Mouse (Mus musculus) midbrain, embryonic 11.5 days (tissue): Measurements from ENCODE around the gene Lclat1. TPM values are rescaled to one million over a fixed set of nuclear protein-coding genes. Genes with fewer than 3 reads are reported as not detected.

Source experiments
- ATAC-seq: fragments of 200-750 bp; cut with Nextera tagmentation; 2 replicates; pipeline ENCODE4 v1.8.0; 2017; ENCODE audit warnings: moderate TSS enrichment, moderate library complexity; ENCODE audit not compliant: low FRiP score
- DNase-seq: peaks from one replicate; pipeline ENCODE4 v3.0.0; 2015; ENCODE audit warnings: low spot score; ENCODE audit errors: missing footprints
- H3K27ac ChIP-seq: fragments of 300-500 bp; sonication (generic); 2 replicates; pipeline ENCODE4 v1.5.1; 2014; ENCODE audit warnings: low read depth, low read length
- H3K27me3 ChIP-seq: fragments of 300-500 bp; sonication (generic); 2 replicates; pipeline ENCODE4 v1.6.1; 2014; ENCODE audit warnings: mild to moderate bottlenecking, low read length, moderate library complexity, mixed read lengths; ENCODE audit not compliant: control insufficient read depth, insufficient read depth
- H3K36me3 ChIP-seq: fragments of 300-500 bp; sonication (generic); 2 replicates; pipeline ENCODE4 v1.6.1; 2014; ENCODE audit warnings: mild to moderate bottlenecking, low read length, moderate library complexity, mixed read lengths; ENCODE audit not compliant: control insufficient read depth, insufficient read depth
- H3K4me1 ChIP-seq: fragments of 300-500 bp; sonication (generic); 2 replicates; pipeline ENCODE4 v1.6.1; 2014; ENCODE audit warnings: low read length; ENCODE audit not compliant: control insufficient read depth, insufficient read depth
- H3K4me2 ChIP-seq: fragments of 300-500 bp; sonication (generic); 2 replicates; pipeline ENCODE4 v1.6.1; 2014; ENCODE audit warnings: mild to moderate bottlenecking, moderate library complexity
- H3K4me3 ChIP-seq: fragments of 300-500 bp; sonication (generic); 2 replicates; pipeline ENCODE4 v1.5.1; 2014; ENCODE audit warnings: low read depth, low read length
- H3K9ac ChIP-seq: fragments of 300-500 bp; sonication (generic); 2 replicates; pipeline ENCODE4 v1.6.1; 2014; ENCODE audit warnings: low read length
- H3K9me3 ChIP-seq: fragments of 300-500 bp; sonication (generic); 2 replicates; pipeline ENCODE4 v1.6.1; 2016; ENCODE audit warnings: low read length; ENCODE audit not compliant: control insufficient read depth
- WGBS: fragments of 180-500 bp; shearing (Covaris S2); extraction: QIAGEN DNeasy Blood & Tissue Kit; methylation state at CpG from one replicate; pipeline ENCODE4 v1.1.7; 2014; 5-methylcytosine and 5-hydroxymethylcytosine counted together
- polyA plus RNA-seq: library from polyadenylated mRNA; unstranded; fragments of >200 nt; fragmentation: Nextera tagmentation; extraction: Ambion mirVana; gene quantifications from 2 replicates; pipeline ENCODE4 v1.2.1, GENCODE M21; 2014

The Lclat1 gene
- polyA plus RNA-seq, 1 experiment from 2014 or later, result 14.3 TPM

- 94% methylated on average over 6 of the region's 6 CpGs for WGBS
- H3K9ac ChIP-seq, result no peak overlapping the region
- H3K27ac ChIP-seq, result no peak overlapping the region
- no peak overlapping the region for H3K4me3 ChIP-seq
- no peaks in the 10 kb centered on the region for H3K27me3 ChIP-seq
- no peak for ATAC-seq
- no peak for DNase-seq
- no peaks in the 10 kb centered on the region for H3K9me3 ChIP-seq
- no peak overlapping the region for H3K4me2 ChIP-seq
- H3K36me3 ChIP-seq, result no peaks in the 10 kb centered on the region
- no peaks in the 10 kb centered on the region for H3K4me1 ChIP-seq
These were observed 11.4 kb downstream of the Lclat1 start for GRCm38 (mm10) chr17:73119150-73119549.

GRCm38 (mm10) chr17:73120545-73120944, 12.8 kb downstream of the Lclat1 start:
- H3K9ac ChIP-seq, result no peak overlapping the region
- no peak for DNase-seq
- WGBS, result 86% methylated on average over 5 of the region's 5 CpGs

DNA sequence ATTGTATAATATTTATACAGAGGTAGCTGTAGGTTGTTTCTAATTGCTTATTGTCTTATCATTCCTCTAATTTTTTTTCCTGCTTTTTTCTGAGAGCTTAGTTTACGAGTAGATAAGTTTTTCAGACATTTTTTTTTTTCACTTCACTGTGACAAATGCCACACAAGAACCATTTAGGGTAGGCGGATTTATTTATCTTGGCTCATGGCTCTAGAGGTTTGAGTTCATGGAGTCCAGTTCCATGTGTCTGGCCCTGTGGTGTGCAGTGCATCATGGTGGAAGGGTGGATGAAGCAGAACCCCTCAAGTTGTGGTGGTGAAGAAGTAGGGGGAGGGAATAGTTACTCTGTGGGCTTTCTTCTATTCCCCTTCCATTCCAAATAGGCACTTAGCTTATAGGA, 13.9 kb downstream of the Lclat1 start:
- Histone ChIP-seq H3K36me3 (no peaks in the 10 kb centered on the region), H3K9ac (no peak overlapping the region), H3K27me3 (no peaks in the 10 kb centered on the region), H3K27ac (no peak overlapping the region), H3K4me1 (no peaks in the 10 kb centered on the region), H3K4me3 (no peak overlapping the region), H3K9me3 (no peaks in the 10 kb centered on the region), H3K4me2 (no peak overlapping the region)
- 87% methylated on average over 2 of the region's 2 CpGs for whole genome bisulfite sequencing
- no peak for ATAC-seq
- no peak for DNase-seq

More at GRCm38 (mm10) chr17:73120545-73120944, 12.8 kb downstream of the Lclat1 start:
- Histone ChIP-seq H3K4me3 (no peak overlapping the region), H3K4me1 (no peaks in the 10 kb centered on the region), H3K36me3 (no peaks in the 10 kb centered on the region), H3K27ac (no peak overlapping the region), H3K9me3 (no peaks in the 10 kb centered on the region), H3K27me3 (no peaks in the 10 kb centered on the region), H3K4me2 (no peak overlapping the region)
- no peak for ATAC-seq

DNA sequence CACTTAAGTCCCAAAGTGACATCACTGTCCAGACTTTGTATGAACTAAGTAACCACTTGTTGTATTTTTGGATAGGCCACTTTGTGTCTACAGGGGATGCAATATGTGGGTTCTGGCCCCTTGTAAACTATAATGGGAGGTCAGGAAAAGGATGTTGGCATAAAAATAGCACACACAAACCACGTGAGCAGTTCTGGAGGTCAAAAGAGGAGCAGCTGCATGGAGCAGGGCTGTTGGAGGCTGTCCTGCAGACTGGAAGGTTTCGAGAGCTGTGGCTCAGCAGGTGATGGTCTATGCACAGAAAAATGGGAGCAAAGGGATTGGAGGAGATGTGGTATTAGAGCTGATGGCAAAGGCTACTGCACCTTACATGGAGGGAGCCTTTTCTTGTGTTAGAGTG, 18.6 kb downstream of the Lclat1 start:
- Histone ChIP-seq H3K4me1 (no peaks in the 10 kb centered on the region), H3K9me3 (no peaks in the 10 kb centered on the region), H3K36me3 (no peaks in the 10 kb centered on the region), H3K9ac (no peak overlapping the region), H3K4me2 (no peak overlapping the region), H3K27me3 (no peaks in the 10 kb centered on the region), H3K4me3 (no peak overlapping the region), H3K27ac (no peak overlapping the region)
- ATAC-seq (no peak), DNase-seq (no peak)
- WGBS, result 85% methylated on average over 2 of the region's 2 CpGs

DNA sequence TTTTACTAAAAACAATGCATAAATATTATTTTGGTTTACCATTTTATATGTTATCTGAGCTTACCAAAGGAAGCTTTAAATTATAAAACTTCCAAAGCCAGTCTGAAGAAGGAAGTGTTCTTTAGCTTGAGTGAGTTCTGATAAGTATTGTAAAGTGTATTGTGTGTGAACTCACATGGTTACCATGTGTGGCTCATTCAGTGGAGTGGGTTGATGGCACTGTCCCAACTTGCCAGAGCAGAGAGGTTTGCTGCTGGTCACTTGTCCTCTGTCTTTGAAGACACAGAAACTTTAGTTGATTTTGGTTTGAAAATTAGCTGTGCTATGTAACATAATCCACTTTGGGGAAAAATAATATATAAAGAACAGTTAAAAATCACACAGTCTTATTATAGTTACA, 19.1 kb downstream of the Lclat1 start:
- DNase-seq (no peak), ATAC-seq (no peak)
- Histone ChIP-seq H3K4me1 (no peaks in the 10 kb centered on the region), H3K9me3 (no peaks in the 10 kb centered on the region), H3K27me3 (no peaks in the 10 kb centered on the region), H3K36me3 (no peaks in the 10 kb centered on the region), H3K4me2 (no peak overlapping the region), H3K27ac (no peak overlapping the region), H3K4me3 (no peak overlapping the region), H3K9ac (no peak overlapping the region)

DNA sequence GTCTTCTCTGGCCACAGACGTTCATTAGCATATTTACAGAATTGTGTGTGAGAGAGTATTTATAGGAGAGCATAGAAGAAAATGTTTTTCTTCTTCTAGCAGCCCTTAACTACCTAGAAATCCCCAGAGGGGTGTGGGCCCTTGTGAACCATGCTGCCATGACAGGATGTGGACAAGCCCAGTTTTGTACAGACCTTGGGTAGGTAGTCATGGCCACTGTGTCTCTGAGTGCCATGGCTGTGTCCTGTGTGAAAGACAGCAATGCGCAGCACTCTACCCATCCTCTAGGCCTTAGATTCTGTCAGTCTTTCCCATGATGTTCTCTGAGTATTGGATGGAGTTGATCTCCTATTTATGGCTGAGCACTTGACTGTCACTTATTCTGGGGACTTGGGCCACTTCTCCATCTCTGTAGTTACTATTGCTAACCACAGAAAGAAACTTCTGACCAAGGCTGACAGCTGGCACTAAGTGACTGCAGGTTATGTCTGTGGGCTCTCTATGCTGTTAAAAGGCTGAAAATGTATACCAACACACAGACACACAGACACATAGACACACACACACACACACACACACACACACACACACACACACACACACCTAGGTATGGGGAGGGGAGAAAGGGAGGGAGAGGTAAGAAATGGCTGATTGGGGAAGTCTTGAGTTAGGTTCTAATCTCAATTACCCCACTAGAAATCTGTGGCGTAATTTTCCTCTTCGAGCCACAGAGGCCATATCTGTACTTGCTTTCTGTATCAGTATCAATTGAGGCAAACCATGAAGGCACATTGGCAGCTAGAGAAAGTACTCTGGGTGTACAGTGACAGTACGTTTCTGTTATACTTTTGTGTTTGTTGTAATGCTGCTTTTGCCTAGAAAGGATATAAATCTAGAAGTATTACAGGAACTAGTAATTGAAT, 29.0 kb downstream of the Lclat1 start:
- ATAC-seq, result no peak
- Histone ChIP-seq H3K36me3 (no peaks in the 10 kb centered on the region), H3K27ac (no peak overlapping the region), H3K27me3 (no peaks in the 10 kb centered on the region), H3K9ac (no peak overlapping the region), H3K4me3 (no peak overlapping the region), H3K9me3 (no peaks in the 10 kb centered on the region), H3K4me1 (no peaks in the 10 kb centered on the region), H3K4me2 (no peak overlapping the region)
- DNase-seq, result no peak
- 92% methylated on average over 5 of the region's 5 CpGs for WGBS

GRCm38 (mm10) chr17:73138217-73138616, 30.4 kb downstream of the Lclat1 start:
- no peaks in the 10 kb centered on the region for H3K27me3 ChIP-seq
- no peak for ATAC-seq
- no peak overlapping the region for H3K4me2 ChIP-seq
- H3K36me3 ChIP-seq, result no peaks in the 10 kb centered on the region
- WGBS, result 93% methylated on average over 3 of the region's 3 CpGs
- no peaks in the 10 kb centered on the region for H3K9me3 ChIP-seq
- no peak overlapping the region for H3K27ac ChIP-seq
- H3K4me1 ChIP-seq, result no peaks in the 10 kb centered on the region
- no peak overlapping the region for H3K4me3 ChIP-seq
- no peak overlapping the region for H3K9ac ChIP-seq
- DNase-seq, result no peak

DNA sequence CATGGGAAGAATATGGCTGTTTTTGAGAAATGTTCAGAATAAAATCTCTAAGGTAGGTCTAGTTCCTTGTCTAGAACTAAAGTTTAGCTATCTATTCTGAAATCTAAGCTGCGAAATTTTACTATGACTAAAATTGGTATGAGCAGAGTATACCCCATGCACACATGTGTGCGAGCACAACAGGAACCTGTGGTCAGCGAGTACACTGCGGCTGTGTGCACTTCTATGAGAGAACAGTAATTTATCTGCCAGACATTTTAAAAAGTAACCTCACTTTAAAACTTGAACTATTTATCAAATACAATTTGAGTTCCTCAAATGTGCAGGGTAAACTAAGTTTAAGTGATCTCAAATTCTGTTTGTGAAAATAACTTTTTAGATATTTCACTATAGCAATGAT, 34.2 kb downstream of the Lclat1 start:
- no peak overlapping the region for H3K9ac ChIP-seq
- no peak for ATAC-seq
- no peak overlapping the region for H3K4me2 ChIP-seq
- H3K4me1 ChIP-seq, result no peaks in the 10 kb centered on the region
- H3K27me3 ChIP-seq, result no peaks in the 10 kb centered on the region
- no peak overlapping the region for H3K27ac ChIP-seq
- no peak overlapping the region for H3K4me3 ChIP-seq
- no peak for DNase-seq
- H3K36me3 ChIP-seq, result no peaks in the 10 kb centered on the region
- no peaks in the 10 kb centered on the region for H3K9me3 ChIP-seq
- 91% methylated on average over 4 of the region's 4 CpGs for WGBS

DNA sequence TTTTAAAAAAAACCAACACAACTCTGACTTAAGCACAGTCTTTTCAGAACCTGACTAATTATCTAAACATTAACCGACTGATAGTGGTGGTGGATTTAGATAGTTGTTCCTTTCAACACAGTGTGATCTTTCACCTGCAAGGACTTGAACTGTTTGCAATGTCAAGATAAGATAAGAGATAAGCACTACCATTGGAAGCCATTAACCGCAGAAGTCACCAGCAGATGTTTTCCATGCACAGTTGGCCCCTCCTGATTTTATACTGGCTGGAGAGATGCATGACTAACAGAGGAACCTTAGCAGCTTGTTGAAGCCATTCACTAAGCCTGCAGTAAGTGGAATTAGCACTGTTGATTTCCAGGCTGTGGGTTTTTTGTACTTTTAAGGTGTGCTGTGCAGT, 34.7 kb downstream of the Lclat1 start:
- H3K27ac ChIP-seq, result no peak overlapping the region

More for the DNA sequence above, 34.7 kb downstream of the Lclat1 start:
- H3K9ac ChIP-seq, result no peak overlapping the region
- DNase-seq (no peak), ATAC-seq (no peak)
- H3K4me3 ChIP-seq, result no peak overlapping the region
- H3K27me3 ChIP-seq, result no peaks in the 10 kb centered on the region
- H3K36me3 ChIP-seq, result no peaks in the 10 kb centered on the region
- H3K4me1 ChIP-seq, result no peaks in the 10 kb centered on the region
- H3K4me2 ChIP-seq, result no peak overlapping the region
- WGBS, result 81% methylated on average over 2 of the region's 2 CpGs
- H3K9me3 ChIP-seq, result no peaks in the 10 kb centered on the region
